Mouse (Mus musculus): ENCODE measurements around the gene Dcaf12. TPM values are rescaled to one million over a fixed set of nuclear protein-coding genes. Genes with fewer than 3 reads are reported as not detected.
A peak's percentile ranks its signal among the peaks of the same experiment; 100 is the strongest.

The Dcaf12 gene
- polyA plus RNA-seq (2014; fragmentation: Nextera tagmentation; extraction: Ambion mirVana), result 40.0 and 41.6 TPM in 2 replicates

DNA sequence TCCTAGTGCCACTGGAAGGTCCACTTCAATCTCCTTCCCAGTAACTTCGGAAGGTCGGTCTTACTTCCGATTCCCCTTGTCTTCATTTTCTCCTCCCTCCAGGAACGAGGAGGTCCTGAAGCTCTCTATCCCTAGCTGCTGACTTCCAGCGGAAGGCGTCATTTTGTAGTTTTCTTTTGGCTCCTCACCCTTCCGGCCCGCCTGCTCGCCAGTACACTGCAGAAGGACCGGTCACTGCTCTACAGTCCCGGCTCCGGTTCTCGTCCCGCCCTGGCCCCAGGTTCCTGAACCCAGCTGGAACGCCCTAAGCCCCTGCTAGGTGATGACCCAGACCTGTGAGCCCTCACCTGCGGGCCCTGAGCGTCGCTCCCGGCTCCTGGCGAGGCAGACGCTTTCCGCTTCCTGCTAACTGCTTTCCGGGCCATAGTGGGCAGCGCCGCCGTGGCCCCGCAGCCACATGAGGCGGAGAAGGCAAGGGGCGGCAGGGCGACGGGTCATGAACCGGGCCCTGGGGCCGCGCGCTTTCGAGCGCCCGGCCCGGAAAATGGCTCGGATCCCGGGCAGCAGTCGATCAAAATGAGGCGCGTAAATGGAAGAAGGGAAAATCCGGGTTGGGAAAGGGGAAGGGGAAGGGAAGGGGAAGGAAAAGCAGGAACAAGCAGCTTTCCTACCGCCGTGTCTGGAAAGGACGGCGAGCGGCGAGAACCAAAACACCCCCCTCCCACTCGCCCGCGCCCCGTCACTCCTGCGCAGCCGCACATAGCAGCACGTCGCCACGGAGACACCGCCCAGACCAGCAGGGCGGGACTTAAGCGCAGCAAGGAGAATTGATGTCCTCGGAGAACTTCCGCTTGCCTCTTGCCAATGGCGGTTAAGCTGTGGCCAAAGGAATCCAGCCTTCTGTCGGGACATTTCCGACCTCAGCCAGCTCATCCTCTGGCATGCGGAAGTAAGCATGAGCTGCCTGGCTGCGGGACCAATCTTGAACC, at the start of gene Dcaf12:
Gene Dcaf12 (minus strand): TSS at position 749 of the 989 bp plus-strand sequence.
- ATAC-seq (ENCODE audit: insufficient number of reproducible peaks, insufficient read depth, low FRiP score, low read depth), result peak; percentile 97
- Histone ChIP-seq H3K4me3 (ENCODE audit: low read depth, low read length) (peak within 1 kb of the TSS; percentile 94), H3K4me2 (replicated peaks; ENCODE audit: low read depth, low read length) (peak within 1 kb of the TSS; percentile 89), H3K27ac (ENCODE audit: low read length) (peak within 1 kb of the TSS; percentile 98), H3K9ac (replicated peaks; ENCODE audit: low read depth, low read length) (peak within 1 kb of the TSS; percentile 90), H3K27me3 (ENCODE audit: control insufficient read depth, insufficient read depth, low read length) (no peaks in the 10 kb centered on the region), H3K36me3 (ENCODE audit: control insufficient read depth, insufficient read depth, low read length) (peaks cover 16% of the 10 kb centered on the region; the same call in 1 of the 2 replicates), H3K4me1 (ENCODE audit: control insufficient read depth, insufficient read depth, low read length) (peaks cover 16% of the 10 kb centered on the region), H3K9me3 (ENCODE audit: control insufficient read depth, low read depth, low read length) (no peaks in the 10 kb centered on the region)
- WGBS, result under 1% methylated on average over 70 of the region's 70 CpGs

DNA sequence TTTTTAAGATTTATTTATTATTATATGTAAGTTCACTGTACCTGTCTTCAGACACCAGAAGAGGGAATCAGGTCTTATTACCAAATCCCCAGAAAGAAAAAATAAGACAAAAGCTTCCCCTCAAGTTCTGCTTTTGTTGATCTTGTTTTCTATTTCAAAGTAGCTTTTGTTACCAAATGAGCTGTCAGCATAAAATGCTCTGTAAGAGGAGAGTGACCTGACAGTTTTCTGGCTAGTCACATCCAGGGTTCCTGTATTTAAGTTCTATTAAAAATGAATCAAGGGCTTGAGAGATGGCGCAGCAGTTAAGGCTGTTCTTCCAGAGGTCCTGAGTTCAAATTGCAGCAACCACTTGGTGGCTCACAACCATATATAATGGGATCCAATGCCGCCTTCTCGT, 46.4 kb upstream of the Dcaf12 start:
- Histone ChIP-seq H3K4me2 (replicated peaks; ENCODE audit: low read depth, low read length) (no peak overlapping the region), H3K9ac (replicated peaks; ENCODE audit: low read depth, low read length) (no peak overlapping the region), H3K9me3 (ENCODE audit: control insufficient read depth, low read depth, low read length) (no peaks in the 10 kb centered on the region), H3K36me3 (ENCODE audit: control insufficient read depth, insufficient read depth, low read length) (no peaks in the 10 kb centered on the region), H3K4me3 (ENCODE audit: low read depth, low read length) (no peak overlapping the region), H3K27me3 (ENCODE audit: control insufficient read depth, insufficient read depth, low read length) (no peaks in the 10 kb centered on the region), H3K4me1 (ENCODE audit: control insufficient read depth, insufficient read depth, low read length) (no peaks in the 10 kb centered on the region), H3K27ac (ENCODE audit: low read length) (no peak overlapping the region)
- WGBS, result 95% methylated on average over 3 of the region's 3 CpGs
- ATAC-seq (ENCODE audit: insufficient number of reproducible peaks, insufficient read depth, low FRiP score, low read depth), result no peak

GRCm38 (mm10) chr4:41359358-41359757, 44.7 kb upstream of the Dcaf12 start:
- Histone ChIP-seq H3K36me3 (ENCODE audit: control insufficient read depth, insufficient read depth, low read length) (no peaks in the 10 kb centered on the region), H3K4me1 (ENCODE audit: control insufficient read depth, insufficient read depth, low read length) (no peaks in the 10 kb centered on the region), H3K4me2 (replicated peaks; ENCODE audit: low read depth, low read length) (no peak overlapping the region), H3K9ac (replicated peaks; ENCODE audit: low read depth, low read length) (no peak overlapping the region), H3K27ac (ENCODE audit: low read length) (no peak overlapping the region), H3K9me3 (ENCODE audit: control insufficient read depth, low read depth, low read length) (no peaks in the 10 kb centered on the region), H3K4me3 (ENCODE audit: low read depth, low read length) (no peak overlapping the region), H3K27me3 (ENCODE audit: control insufficient read depth, insufficient read depth, low read length) (no peaks in the 10 kb centered on the region)
- 89% methylated on average over 7 of the region's 7 CpGs for WGBS
- ATAC-seq (ENCODE audit: insufficient number of reproducible peaks, insufficient read depth, low FRiP score, low read depth), result no peak

- H3K27me3 ChIP-seq (ENCODE audit: control insufficient read depth, insufficient read depth, low read length), result no peaks in the 10 kb centered on the region
- no peaks in the 10 kb centered on the region for H3K9me3 ChIP-seq (ENCODE audit: control insufficient read depth, low read depth, low read length)
- no peaks in the 10 kb centered on the region for H3K36me3 ChIP-seq (ENCODE audit: control insufficient read depth, insufficient read depth, low read length)
- no peak for ATAC-seq (ENCODE audit: insufficient number of reproducible peaks, insufficient read depth, low FRiP score, low read depth)
- no peak overlapping the region for H3K4me3 ChIP-seq (ENCODE audit: low read depth, low read length)
- no peak overlapping the region for H3K27ac ChIP-seq (ENCODE audit: low read length)
- no peaks in the 10 kb centered on the region for H3K4me1 ChIP-seq (ENCODE audit: control insufficient read depth, insufficient read depth, low read length)
- no peak overlapping the region for H3K9ac ChIP-seq (replicated peaks; ENCODE audit: low read depth, low read length)
- 84% methylated on average over 2 of the region's 2 CpGs for WGBS
- H3K4me2 ChIP-seq (replicated peaks; ENCODE audit: low read depth, low read length), result no peak overlapping the region
Observed at GRCm38 (mm10) chr4:41358669-41359068, 44.0 kb upstream of the Dcaf12 start.

DNA sequence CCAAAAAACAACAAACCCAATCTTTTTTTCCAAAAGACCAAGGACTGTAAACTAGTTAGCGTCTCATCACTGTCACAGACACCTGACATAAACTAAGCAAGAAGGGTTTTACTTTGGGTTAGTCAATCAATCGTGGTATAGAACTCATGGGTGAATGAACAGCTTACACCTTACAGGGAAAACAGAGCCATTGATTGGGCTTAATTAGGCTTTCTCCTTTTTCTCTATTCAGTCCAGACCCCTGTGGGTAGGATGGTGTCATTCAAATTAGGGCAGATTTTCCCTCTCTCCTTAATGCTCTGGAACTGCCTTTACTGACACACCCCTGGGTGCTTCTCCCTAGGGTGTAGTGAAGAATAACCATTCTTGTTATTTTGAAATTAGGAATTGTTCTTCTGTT, 42.5 kb upstream of the Dcaf12 start:
- Histone ChIP-seq H3K27me3 (ENCODE audit: control insufficient read depth, insufficient read depth, low read length) (no peaks in the 10 kb centered on the region), H3K4me2 (replicated peaks; ENCODE audit: low read depth, low read length) (no peak overlapping the region), H3K4me1 (ENCODE audit: control insufficient read depth, insufficient read depth, low read length) (no peaks in the 10 kb centered on the region), H3K4me3 (ENCODE audit: low read depth, low read length) (no peak overlapping the region), H3K36me3 (ENCODE audit: control insufficient read depth, insufficient read depth, low read length) (no peaks in the 10 kb centered on the region), H3K9me3 (ENCODE audit: control insufficient read depth, low read depth, low read length) (no peaks in the 10 kb centered on the region), H3K9ac (replicated peaks; ENCODE audit: low read depth, low read length) (no peak overlapping the region), H3K27ac (ENCODE audit: low read length) (no peak overlapping the region)
- WGBS, result 83% methylated on average over 2 of the region's 2 CpGs
- ATAC-seq (ENCODE audit: insufficient number of reproducible peaks, insufficient read depth, low FRiP score, low read depth), result no peak

GRCm38 (mm10) chr4:41353265-41353664, 38.6 kb upstream of the Dcaf12 start:
- Histone ChIP-seq H3K27me3 (ENCODE audit: control insufficient read depth, insufficient read depth, low read length) (no peaks in the 10 kb centered on the region), H3K9me3 (ENCODE audit: control insufficient read depth, low read depth, low read length) (no peaks in the 10 kb centered on the region), H3K9ac (replicated peaks; ENCODE audit: low read depth, low read length) (no peak overlapping the region), H3K4me3 (ENCODE audit: low read depth, low read length) (no peak overlapping the region), H3K4me2 (replicated peaks; ENCODE audit: low read depth, low read length) (no peak overlapping the region), H3K36me3 (ENCODE audit: control insufficient read depth, insufficient read depth, low read length) (no peaks in the 10 kb centered on the region), H3K27ac (ENCODE audit: low read length) (no peak overlapping the region), H3K4me1 (ENCODE audit: control insufficient read depth, insufficient read depth, low read length) (peaks cover 5% of the 10 kb centered on the region)
- no peak for ATAC-seq (ENCODE audit: insufficient number of reproducible peaks, insufficient read depth, low FRiP score, low read depth)
- WGBS, result 100% methylated on average over 1 of the region's 1 CpGs

- Histone ChIP-seq H3K9me3 (ENCODE audit: control insufficient read depth, low read depth, low read length) (no peaks in the 10 kb centered on the region), H3K27ac (ENCODE audit: low read length) (no peak overlapping the region), H3K4me1 (ENCODE audit: control insufficient read depth, insufficient read depth, low read length) (peaks cover 10% of the 10 kb centered on the region), H3K36me3 (ENCODE audit: control insufficient read depth, insufficient read depth, low read length) (no peaks in the 10 kb centered on the region), H3K4me3 (ENCODE audit: low read depth, low read length) (no peak overlapping the region), H3K27me3 (ENCODE audit: control insufficient read depth, insufficient read depth, low read length) (no peaks in the 10 kb centered on the region), H3K9ac (replicated peaks; ENCODE audit: low read depth, low read length) (no peak overlapping the region), H3K4me2 (replicated peaks; ENCODE audit: low read depth, low read length) (no peak overlapping the region)
- WGBS, result 96% methylated on average over 4 of the region's 4 CpGs
- ATAC-seq (ENCODE audit: insufficient number of reproducible peaks, insufficient read depth, low FRiP score, low read depth), result no peak
Observed at GRCm38 (mm10) chr4:41352758-41353157, 38.1 kb upstream of the Dcaf12 start.

DNA sequence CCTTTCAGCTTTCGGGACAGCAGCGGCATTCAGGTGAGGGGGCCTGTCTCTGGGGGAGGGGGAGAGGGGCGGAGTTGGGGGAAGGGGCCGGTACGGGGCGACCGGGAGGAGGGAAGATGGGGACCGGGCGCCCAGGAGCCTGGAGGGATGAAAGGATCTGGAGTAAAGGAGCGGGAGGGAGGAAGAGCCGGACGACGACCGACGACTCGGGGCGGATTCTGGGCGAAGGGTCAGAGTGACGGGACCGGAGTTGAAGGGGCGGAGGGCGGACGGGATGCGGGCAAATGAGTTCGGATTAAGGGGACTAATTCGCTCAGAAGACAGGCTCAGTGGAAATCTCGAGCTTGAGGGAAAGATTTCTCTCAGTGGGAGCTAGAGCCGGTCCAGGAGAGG, 34.5 kb upstream of the Dcaf12 start:
- peak overlapping the region; percentile 81 for H3K4me2 ChIP-seq (replicated peaks; ENCODE audit: low read depth, low read length)
- no peaks in the 10 kb centered on the region for H3K36me3 ChIP-seq (ENCODE audit: control insufficient read depth, insufficient read depth, low read length)
- H3K4me3 ChIP-seq (ENCODE audit: low read depth, low read length), result peak overlapping the region; percentile 75
- WGBS, result 1% methylated on average over 28 of the region's 28 CpGs
- peaks cover 13% of the 10 kb centered on the region for H3K4me1 ChIP-seq (ENCODE audit: control insufficient read depth, insufficient read depth, low read length)
- H3K27me3 ChIP-seq (ENCODE audit: control insufficient read depth, insufficient read depth, low read length), result no peaks in the 10 kb centered on the region
- no peaks in the 10 kb centered on the region for H3K9me3 ChIP-seq (ENCODE audit: control insufficient read depth, low read depth, low read length)
- H3K9ac ChIP-seq (replicated peaks; ENCODE audit: low read depth, low read length), result peak overlapping the region; percentile 68
- no peak; the same call in none of the 2 replicates for ATAC-seq (ENCODE audit: insufficient number of reproducible peaks, insufficient read depth, low FRiP score, low read depth)
- H3K27ac ChIP-seq (ENCODE audit: low read length), result peak overlapping the region; percentile 95

Data from stomach, embryonic 14.5 days (tissue).